8 mouse cellular contexts compared by ENCODE assay signal in the genomic region with DNA sequence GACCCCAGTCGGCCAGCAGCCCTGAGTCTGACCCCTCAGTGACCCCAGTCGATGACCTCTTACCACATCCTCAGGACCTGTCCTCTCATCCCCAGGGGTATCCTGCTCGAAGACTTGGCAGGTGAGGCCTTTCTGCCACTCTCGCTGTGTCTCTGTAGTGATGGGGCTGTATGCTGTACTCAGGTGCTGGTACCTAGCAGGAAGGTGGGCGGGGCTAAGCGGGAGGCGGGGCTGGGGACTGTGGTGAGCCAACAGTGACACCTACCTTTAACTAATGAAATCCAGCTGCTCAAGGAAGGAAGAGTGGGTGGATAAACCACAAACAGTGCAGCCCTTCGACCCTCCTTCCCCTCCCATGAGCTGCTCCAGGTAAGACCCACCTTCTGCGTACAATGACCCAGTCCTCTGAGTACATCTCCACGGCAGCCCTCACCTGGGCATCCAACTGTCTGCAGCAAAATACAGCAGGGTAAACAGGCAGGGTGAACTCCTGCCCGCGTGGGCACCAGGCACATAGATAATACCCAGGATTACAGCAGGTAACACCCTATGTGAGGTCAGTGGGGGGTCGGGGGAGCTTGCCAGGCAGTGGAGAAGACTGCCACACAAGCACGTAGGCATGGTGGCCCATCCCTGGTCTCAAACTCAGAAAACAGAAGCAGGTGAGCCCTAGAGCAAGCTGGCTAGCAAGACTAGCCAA. TPM values are rescaled to one million over a fixed set of nuclear protein-coding genes. Genes with fewer than 3 reads are reported as not detected.
DNase-seq lines count a peak whose midpoint lies in the region; ATAC-seq and TF ChIP-seq lines count a peak whose summit lies in the region.

No protein-coding gene starts in this region.

- no peak for ATAC-seq in lung, postnatal 0 days
- ATAC-seq in hindbrain, embryonic 13.5 days (ENCODE audit: low FRiP score): no peak

- no peaks in the 10 kb centered on the region for H3K9me3 ChIP-seq in lung, postnatal 0 days (ENCODE audit: low read length)
- no peaks in the 10 kb centered on the region for H3K9me3 ChIP-seq in hindbrain, embryonic 13.5 days

- DNase-seq in lung, adult 18-20 months: peak; percentile 38 to 63
- no peak for DNase-seq in lung, postnatal 0 days (ENCODE audit: low spot score)
- peak; percentile 32 for DNase-seq in embryo, embryonic 11 days
- DNase-seq in kidney, postnatal 36 days: peak; percentile 41 to 81
- peak; percentile 9 for DNase-seq in splenic B cell, adult 2 months (ENCODE audit: low read depth, low spot score)
- DNase-seq in retina, embryonic 14.5 days (ENCODE audit: low spot score): no peak
- DNase-seq in urinary bladder, postnatal 25 days (ENCODE audit: low spot score): no peak

- WGBS in lung, postnatal 0 days: 38% methylated on average over 14 of the region's 14 CpGs
- 60% methylated on average over 14 of the region's 14 CpGs for WGBS in hindbrain, embryonic 13.5 days

- no peak overlapping the region for H3K4me3 ChIP-seq in lung, postnatal 0 days (ENCODE audit: low read depth, low read length)
- no peak overlapping the region for H3K4me3 ChIP-seq in hindbrain, embryonic 13.5 days

- peaks cover 18% of the 10 kb centered on the region; the same call in 1 of the 2 replicates for H3K4me1 ChIP-seq in lung, postnatal 0 days (ENCODE audit: insufficient read depth, low read depth, low read length)
- peaks cover 20% of the 10 kb centered on the region for H3K4me1 ChIP-seq in hindbrain, embryonic 13.5 days (replicated peaks)

- TF ChIP-seq EP300 in lung, postnatal 0 days (IDR thresholded peaks at IDR 0.05): no peak

- H3K4me2 ChIP-seq in lung, postnatal 0 days (replicated peaks; ENCODE audit: low read depth, low read length): no peak overlapping the region
- no peak overlapping the region for H3K4me2 ChIP-seq in hindbrain, embryonic 13.5 days

- no peaks in the 10 kb centered on the region for H3K27me3 ChIP-seq in lung, postnatal 0 days (replicated peaks; ENCODE audit: insufficient read depth, low read length)
- no peaks in the 10 kb centered on the region for H3K27me3 ChIP-seq in splenic B cell, adult 2 months (ENCODE audit: control insufficient read depth, insufficient read depth, low read length, poor library complexity, severe bottlenecking)
- H3K27me3 ChIP-seq in hindbrain, embryonic 13.5 days: no peaks in the 10 kb centered on the region

- no peak overlapping the region for H3K9ac ChIP-seq in lung, postnatal 0 days (replicated peaks; ENCODE audit: low read depth)
- H3K9ac ChIP-seq in hindbrain, embryonic 13.5 days: no peak overlapping the region

- TF ChIP-seq CTCF in lung, postnatal 0 days (IDR thresholded peaks at IDR 0.05): no peak

- H3K27ac ChIP-seq in lung, postnatal 0 days (ENCODE audit: low read length): no peak overlapping the region
- H3K27ac ChIP-seq in hindbrain, embryonic 13.5 days: no peak overlapping the region

- peaks cover 18% of the 10 kb centered on the region for H3K36me3 ChIP-seq in lung, postnatal 0 days (ENCODE audit: insufficient read depth, low read length)
- no peaks in the 10 kb centered on the region for H3K36me3 ChIP-seq in splenic B cell, adult 2 months (ENCODE audit: control insufficient read depth, insufficient read depth, low read length, poor library complexity, severe bottlenecking)
- H3K36me3 ChIP-seq in hindbrain, embryonic 13.5 days: no peaks in the 10 kb centered on the region

RNA-seq across cellular contexts. Expression of gene Dock6, which starts 6.9 kb away (rescaled TPM):
- polyA plus RNA-seq in lung, postnatal 0 days (2015; fragmentation: Nextera tagmentation; extraction: Ambion mirVana): 35.8 and 43.2 TPM in 2 replicates
- polyA plus RNA-seq in hindbrain, embryonic 13.5 days (2015; fragmentation: Nextera tagmentation; extraction: Ambion mirVana): 17.2 and 18.2 TPM in 2 replicates

RNA-seq across cellular contexts. Expression of gene Angptl8, which starts 10.2 kb away (rescaled TPM):
- 6.2 and 7.4 TPM in 2 replicates for polyA plus RNA-seq in lung, postnatal 0 days (2015; fragmentation: Nextera tagmentation; extraction: Ambion mirVana)
- polyA plus RNA-seq in hindbrain, embryonic 13.5 days (2015; fragmentation: Nextera tagmentation; extraction: Ambion mirVana): 0.39 and 0.53 TPM in 2 replicates

RNA-seq across cellular contexts. Expression of gene Kank2, which starts 47.0 kb away (rescaled TPM):
- polyA plus RNA-seq in lung, postnatal 0 days (2015; fragmentation: Nextera tagmentation; extraction: Ambion mirVana): 23.3 and 24.0 TPM in 2 replicates
- polyA plus RNA-seq in hindbrain, embryonic 13.5 days (2015; fragmentation: Nextera tagmentation; extraction: Ambion mirVana): 4.7 and 5.0 TPM in 2 replicates

Comparison
In these comparisons a context has a peak if more than half of its experiments do, and no peak if none do; other contexts are left out.
1. DNase-seq: peak in lung, adult 18-20 months (2 of 2), embryo, embryonic 11 days (single experiment), kidney, postnatal 36 days (2 of 2) and splenic B cell, adult 2 months (single experiment); none in lung, postnatal 0 days (single experiment), retina, embryonic 14.5 days (single experiment) and urinary bladder, postnatal 25 days (single experiment).